In the genomic region with DNA sequence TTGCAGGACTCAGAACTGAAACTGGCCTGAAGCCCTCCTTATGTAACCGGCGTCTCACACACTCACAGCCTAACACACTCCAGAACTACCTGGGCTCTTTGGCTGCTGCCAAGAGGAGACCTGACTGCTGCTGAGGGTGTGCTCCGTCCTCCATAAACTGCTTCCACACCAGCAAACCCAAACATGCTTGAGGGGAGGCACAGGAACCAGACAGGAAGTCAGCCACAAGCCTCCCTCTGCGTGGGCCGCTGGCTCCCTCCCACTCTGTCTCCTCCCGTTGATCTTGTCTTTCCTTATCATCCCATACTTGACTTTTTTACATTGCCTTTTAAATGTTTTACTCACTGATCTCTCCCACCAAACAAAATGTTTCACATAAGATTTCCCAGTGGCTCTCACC, we compare ENCODE assay signal across 21 mouse cellular contexts. TPM values are rescaled to one million over a fixed set of nuclear protein-coding genes. Genes with fewer than 3 reads are reported as not detected.
A peak's percentile ranks its signal among the peaks of the same experiment; 100 is the strongest.
DNase-seq lines count a peak whose midpoint lies in the region; ATAC-seq and TF ChIP-seq lines count a peak whose summit lies in the region.
"Had no signal": no experiment of that assay in that cellular context is flagged by ENCODE, and none has a peak within 500 bp of the region (broad histone marks: within the 10 kb centered on the region; RNA-seq: fewer than 3 reads in every experiment).

No protein-coding gene starts in this region.

- 31% methylated on average over 6 of the region's 6 CpGs for WGBS in kidney, postnatal 0 days
- 72% methylated on average over 6 of the region's 6 CpGs for WGBS in limb, embryonic 10.5 days

- H3K4me1 ChIP-seq in kidney, postnatal 0 days (replicated peaks; ENCODE audit: insufficient read depth, low read length), result no peaks in the 10 kb centered on the region
- peaks cover 28% of the 10 kb centered on the region for H3K4me1 ChIP-seq in limb, embryonic 10.5 days

- no peaks in the 10 kb centered on the region for H3K36me3 ChIP-seq in kidney, postnatal 0 days (ENCODE audit: insufficient read depth, low read length)
- H3K36me3 ChIP-seq in limb, embryonic 10.5 days, result no peaks in the 10 kb centered on the region
- H3K36me3 ChIP-seq: forebrain, embryonic 15.5 days; G1E; hindbrain, embryonic 15.5 days; midbrain, embryonic 12.5 days had no signal

- H3K27ac ChIP-seq in kidney, postnatal 0 days, result no peak overlapping the region
- peak overlapping the region; percentile 50 for H3K27ac ChIP-seq in limb, embryonic 10.5 days
- H3K27ac ChIP-seq: forebrain, embryonic 15.5 days; hindbrain, embryonic 15.5 days; midbrain, embryonic 12.5 days had no signal

- H3K4me2 ChIP-seq in kidney, postnatal 0 days (ENCODE audit: low read length), result no peak overlapping the region
- H3K4me2 ChIP-seq: forebrain, embryonic 15.5 days; hindbrain, embryonic 15.5 days; midbrain, embryonic 12.5 days had no signal

- peak; percentile 16 for DNase-seq in kidney, postnatal 0 days (ENCODE audit: low spot score)
- DNase-seq in kidney, postnatal 36 days, result no peak
- DNase-seq in testis, postnatal 14 days (ENCODE audit: low spot score), result peak; percentile 40
- DNase-seq in testis, postnatal 10 days (ENCODE audit: low spot score), result no peak
- no peak for DNase-seq in limb, embryonic 10.5 days (ENCODE audit: low spot score)
- DNase-seq in layer of hippocampus, adult 8-10 months (ENCODE audit: low spot score in 2 of 2), result no peak
- DNase-seq in urinary bladder, postnatal 25 days (ENCODE audit: low spot score), result no peak
- DNase-seq: cerebellum, adult 9-10 months; gastrocnemius, postnatal 25 days; heart, postnatal 14 days; kidney, postnatal 25 days; lung, postnatal 10 days; spleen, adult 18-20 months had no signal

- H3K27me3 ChIP-seq in kidney, postnatal 0 days (ENCODE audit: insufficient read depth, low read length), result no peaks in the 10 kb centered on the region
- H3K27me3 ChIP-seq in limb, embryonic 10.5 days (ENCODE audit: low read depth, poor library complexity, severe bottlenecking), result no peaks in the 10 kb centered on the region
- H3K27me3 ChIP-seq: forebrain, embryonic 15.5 days; hindbrain, embryonic 15.5 days had no signal

- ATAC-seq in kidney, postnatal 0 days (replicated peaks; ENCODE audit: low FRiP score, low read depth), result no peak
- ATAC-seq: forebrain, embryonic 15.5 days; intestine, postnatal 0 days had no signal

- H3K9ac ChIP-seq in kidney, postnatal 0 days (ENCODE audit: low read depth, low read length), result no peak overlapping the region
- H3K9ac ChIP-seq: forebrain, embryonic 15.5 days; hindbrain, embryonic 15.5 days; midbrain, embryonic 12.5 days had no signal

- no peak overlapping the region for H3K4me3 ChIP-seq in kidney, postnatal 0 days (replicated peaks; ENCODE audit: low read depth, low read length)
- no peak overlapping the region for H3K4me3 ChIP-seq in limb, embryonic 10.5 days
- H3K4me3 ChIP-seq: forebrain, embryonic 15.5 days; hindbrain, embryonic 15.5 days; midbrain, embryonic 12.5 days; myocyte had no signal

- H3K9me3 ChIP-seq in kidney, postnatal 0 days (replicated peaks; ENCODE audit: low read length), result no peaks in the 10 kb centered on the region
- no peaks in the 10 kb centered on the region for H3K9me3 ChIP-seq in limb, embryonic 10.5 days (replicated peaks)
- H3K9me3 ChIP-seq: forebrain, embryonic 15.5 days; hindbrain, embryonic 15.5 days; midbrain, embryonic 12.5 days had no signal

- no peak for TF ChIP-seq CTCF in kidney, postnatal 0 days (IDR thresholded peaks at IDR 0.05; ENCODE audit: low read depth)

RNA-seq across cellular contexts. Expression of gene Scn11a, which starts 23.8 kb away (rescaled TPM):
- polyA plus RNA-seq in kidney, postnatal 0 days (2015; fragmentation: Nextera tagmentation; extraction: Ambion mirVana), result 0.07 TPM in 1 of 2 replicates, not detected in the other
- 0.06 and 0.25 TPM in 2 replicates for polyA plus RNA-seq in limb, embryonic 10.5 days (2016; fragmentation: Nextera tagmentation; extraction: Ambion mirVana)
- not detected for total RNA-seq in layer of hippocampus, adult 8-10 months (2022)
- total RNA-seq: neutrophil, adult 5-6 weeks had no signal
- polyA plus RNA-seq: G1E; stomach, embryonic 14.5 days had no signal

Comparison
In these comparisons a context has a peak if more than half of its experiments do, and no peak if none do; other contexts are left out.
1. DNase-seq: peak in kidney, postnatal 0 days (single experiment) and testis, postnatal 14 days (single experiment); none in kidney, postnatal 36 days (0 of 2), testis, postnatal 10 days (single experiment), limb, embryonic 10.5 days (single experiment), layer of hippocampus, adult 8-10 months (0 of 2) and urinary bladder, postnatal 25 days (single experiment).